Mouse (Mus musculus) testis, postnatal 14 days (tissue): ENCODE data around the gene D430019H16Rik.

Experiments
- DNase-seq: peaks from one replicate; pipeline ENCODE4 v3.0.0; 2021; ENCODE audit warnings: low spot score

The D430019H16Rik gene

GRCm38 (mm10) chr12:105539649-105540048 lies 86.0 kb downstream of the D430019H16Rik start:
- DNase-seq, result no peak

DNA sequence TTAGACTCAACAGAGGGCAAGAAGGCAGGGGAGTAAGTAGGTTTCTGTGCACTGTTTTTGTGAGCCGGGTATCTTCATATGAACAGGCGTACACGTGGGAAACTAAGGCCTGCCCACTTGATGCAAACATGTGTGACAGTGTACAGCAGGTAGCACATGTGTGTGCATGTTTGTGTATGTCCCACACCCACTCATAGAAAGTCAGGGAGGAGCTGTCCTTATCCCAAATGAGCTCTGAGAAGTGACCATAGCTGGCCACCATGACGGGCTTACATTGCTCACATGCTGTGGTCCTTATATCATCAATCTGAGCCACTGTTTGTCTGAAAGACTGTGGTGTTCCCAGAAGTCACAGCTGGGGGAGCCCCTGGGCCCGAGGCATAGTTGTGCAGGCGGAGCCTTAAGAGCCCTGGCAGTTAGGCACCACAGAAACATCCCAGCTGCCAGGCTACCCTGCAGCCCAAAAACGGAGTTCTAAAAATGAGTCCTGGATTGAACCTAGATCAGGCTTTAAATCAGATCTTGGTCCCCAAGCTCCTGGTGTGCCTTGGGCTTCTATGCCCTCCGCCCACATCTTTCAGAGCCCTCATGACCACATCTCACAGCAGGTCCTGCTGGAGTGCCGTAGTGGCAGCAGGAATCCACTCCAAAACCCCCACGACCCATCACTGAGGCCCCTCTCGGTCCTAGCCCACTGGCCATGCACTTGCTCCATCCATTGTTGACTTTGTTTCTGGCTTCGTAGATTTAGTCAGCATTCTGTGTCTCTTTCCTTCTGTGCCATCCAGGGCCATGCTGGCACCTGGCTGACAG lies 88.1 kb downstream of the D430019H16Rik start:
- DNase-seq, result no peak

DNA sequence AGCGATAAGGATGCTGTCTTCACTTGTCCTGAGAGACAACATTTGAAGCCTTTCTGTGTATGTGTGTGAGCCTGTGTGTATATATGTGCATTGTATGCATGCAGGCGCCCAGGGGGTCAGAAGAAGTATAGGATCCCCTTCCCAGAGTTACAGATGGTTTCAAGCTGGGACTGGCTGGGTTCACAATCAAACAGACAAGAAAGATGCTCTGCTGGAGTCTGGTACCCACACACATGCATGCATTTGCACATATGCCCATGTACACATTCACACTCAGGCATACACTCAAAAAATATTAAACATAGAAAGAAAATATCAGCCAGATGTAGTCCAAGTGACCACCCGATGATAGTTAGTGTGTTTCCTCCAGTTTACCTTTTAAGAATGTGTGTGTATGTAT lies 88.9 kb downstream of the D430019H16Rik start:
- DNase-seq, result no peak
